Mouse (Mus musculus) stomach, postnatal 0 days (tissue): ENCODE data around the gene Tldc2.

ENCODE experiments used
- CTCF ChIP-seq: IDR thresholded peaks from 2 replicates; pipeline ENCODE4 v1.5.1; 2016; ENCODE audit warnings: antibody characterized with exemption, low read depth, mild to moderate bottlenecking, moderate library complexity
- EP300 ChIP-seq: optimal IDR thresholded peaks from 2 replicates; pipeline ENCODE3; 2016; ENCODE audit warnings: antibody characterized with exemption

DNA sequence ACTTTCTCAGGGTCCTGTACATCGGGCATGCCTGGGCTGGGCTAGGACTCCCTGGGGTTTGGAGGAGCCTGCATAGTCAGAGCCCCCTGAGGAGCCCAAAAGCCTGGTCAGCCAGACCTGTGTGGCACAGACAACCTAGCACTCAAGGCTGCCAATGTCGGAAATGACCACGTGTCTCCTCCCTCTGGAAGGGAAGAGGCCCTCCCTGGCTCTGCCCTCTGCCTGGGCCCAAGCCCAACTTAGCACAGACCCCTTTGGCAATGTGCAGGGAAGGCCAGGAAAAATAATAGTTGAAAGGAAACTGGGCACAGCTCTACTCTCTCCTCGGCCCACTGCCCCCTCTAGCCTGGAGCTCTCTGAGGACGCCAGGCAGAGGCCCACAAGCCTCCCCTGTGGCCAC is 32.0 kb upstream of the Tldc2 start:
- TF ChIP-seq CTCF (no peak), EP300 (no peak)
